Mouse (Mus musculus) ES-E14 (cell line): Measurements from ENCODE around the gene Ntf3.

Source experiments
- CHD2 ChIP-seq: IDR thresholded peaks from 2 replicates; pipeline ENCODE4 v1.6.1; 2014; ENCODE audit warnings: mild to moderate bottlenecking, low read depth, low read length, inconsistent platforms
- MAFK ChIP-seq: IDR thresholded peaks from 2 replicates; pipeline ENCODE4 v1.6.1; 2014; ENCODE audit warnings: mild to moderate bottlenecking, low read depth, low read length, inconsistent platforms; ENCODE audit not compliant: insufficient read depth
- ZC3H11A ChIP-seq: IDR thresholded peaks from 2 replicates; pipeline ENCODE4 v1.6.1; 2012; ENCODE audit warnings: low read depth, mild to moderate bottlenecking, inconsistent platforms, low read length, borderline replicate concordance
- ZNF384 ChIP-seq: IDR thresholded peaks from 2 replicates; pipeline ENCODE4 v1.6.1; 2012; ENCODE audit warnings: low read depth, low read length, inconsistent platforms

- TF ChIP-seq MAFK (no peak), ZNF384 (no peak), ZC3H11A (no peak), CHD2 (no peak)
Measured at GRCm38 (mm10) chr6:126194760-126195159, 28.1 kb upstream of the Ntf3 start.
